Mouse (Mus musculus) CH12.LX (cell line): ENCODE measurements around the gene Cdkl3. TPM values are rescaled to one million over a fixed set of nuclear protein-coding genes. Genes with fewer than 3 reads are reported as not detected.

ENCODE experiments used
- DNase-seq: peaks from one replicate; pipeline ENCODE4 v3.0.0-alpha.2; 2013; ENCODE audit errors: extremely low read depth
- H3K27ac ChIP-seq: 2 replicates; pipeline ENCODE4 v1.5.1; 2012; ENCODE audit warnings: low read depth, mild to moderate bottlenecking, control low read depth, moderate library complexity; ENCODE audit not compliant: insufficient read depth
- H3K27me3 ChIP-seq: replicated peaks from 2 replicates; pipeline ENCODE3; 2012; ENCODE audit warnings: inconsistent platforms
- H3K36me3 ChIP-seq, 2 experiments: replicated peaks in 1 of 2; 2 replicates each; pipeline versions ENCODE3 to v1.6.1; 2012; ENCODE audit warnings: inconsistent platforms in 1 of 2, low read length in 1 of 2, mild to moderate bottlenecking in 1 of 2, mixed read lengths in 1 of 2, moderate library complexity in 1 of 2; ENCODE audit not compliant: control insufficient read depth in 1 of 2, insufficient read depth in 1 of 2
- H3K4me1 ChIP-seq, 2 experiments: 2 replicates each; pipeline ENCODE4 v1.6.1; 2012; ENCODE audit warnings: inconsistent platforms in 1 of 2, moderate library complexity in 1 of 2; ENCODE audit not compliant: insufficient read depth in 2 of 2, control insufficient read depth in 1 of 2
- H3K4me2 ChIP-seq: 2 replicates; pipeline ENCODE4 v1.6.1; 2012; ENCODE audit warnings: low read depth, mild to moderate bottlenecking, control low read depth; ENCODE audit not compliant: poor library complexity, insufficient read depth, severe bottlenecking
- H3K4me3 ChIP-seq, 3 experiments: fragments of 150-350 bp in 1 of 3; sonication (generic) in 1 of 3; replicated peaks in 1 of 3; 2 replicates each; pipeline versions ENCODE3 to v1.5.1; 2011 to 2012; ENCODE audit warnings: low read depth in 2 of 3, low read length in 2 of 3, mild to moderate bottlenecking in 2 of 3, moderate library complexity in 2 of 3, control low read depth in 1 of 3, improper control_type of control experiment in 1 of 3, inconsistent platforms in 1 of 3, mixed read lengths in 1 of 3; ENCODE audit not compliant: poor library complexity in 1 of 3
- H3K79me2 ChIP-seq: replicated peaks from 2 replicates; pipeline ENCODE4 v1.6.1; 2012; ENCODE audit warnings: mild to moderate bottlenecking, moderate library complexity; ENCODE audit not compliant: control insufficient read depth, poor library complexity, insufficient read depth, severe bottlenecking; ENCODE audit errors: extremely low read depth
- H3K9ac ChIP-seq: 2 replicates; pipeline ENCODE4 v1.6.1; 2012; ENCODE audit warnings: low read depth, mild to moderate bottlenecking, control low read depth, moderate library complexity; ENCODE audit not compliant: insufficient read depth
- H3K9me3 ChIP-seq: replicated peaks from 2 replicates; pipeline ENCODE3; 2012; ENCODE audit warnings: low read length, inconsistent platforms, mixed read lengths
- CHD1 ChIP-seq: IDR thresholded peaks from 2 replicates; pipeline ENCODE4 v1.6.1; 2012; ENCODE audit warnings: low read depth, low read length, improper control_type of control experiment, inconsistent platforms
- CTCF ChIP-seq, 2 experiments: IDR thresholded peaks in 1 of 2; conservative IDR thresholded peaks in 1 of 2; 2 replicates each; pipeline ENCODE4 v1.5.1; 2011 to 2012; ENCODE audit warnings: low read depth in 2 of 2, low read length in 2 of 2, improper control_type of control experiment in 1 of 2, inconsistent platforms in 1 of 2, mild to moderate bottlenecking in 1 of 2, moderate library complexity in 1 of 2
- EP300 ChIP-seq: IDR thresholded peaks from 2 replicates; pipeline ENCODE4 v1.6.1; 2011; ENCODE audit warnings: low read length, improper control_type of control experiment
- GABPA ChIP-seq: IDR thresholded peaks from 2 replicates; pipeline ENCODE4 v1.6.1; 2012; ENCODE audit warnings: low read depth, low read length, improper control_type of control experiment, inconsistent platforms; ENCODE audit not compliant: insufficient replicate concordance
- IRF4 ChIP-seq: IDR thresholded peaks from 2 replicates; pipeline ENCODE4 v1.6.1; 2014; ENCODE audit warnings: low read depth, mild to moderate bottlenecking, inconsistent platforms, low read length, improper control_type of control experiment
- JUN ChIP-seq: IDR thresholded peaks from 2 replicates; pipeline ENCODE4 v1.6.1; 2011; ENCODE audit warnings: low read depth, mild to moderate bottlenecking, low read length, improper control_type of control experiment, moderate library complexity; ENCODE audit not compliant: insufficient read depth
- JUND ChIP-seq: conservative IDR thresholded peaks from 2 replicates; pipeline ENCODE4 v1.6.1; 2011; ENCODE audit warnings: low read depth, low read length, improper control_type of control experiment
- MAX ChIP-seq: IDR thresholded peaks from 2 replicates; pipeline ENCODE4 v1.6.1; 2011; ENCODE audit warnings: low read length, improper control_type of control experiment
- MEF2A ChIP-seq: IDR thresholded peaks from 2 replicates; pipeline ENCODE4 v1.6.1; 2014; ENCODE audit warnings: low read depth, mild to moderate bottlenecking, inconsistent platforms, low read length, improper control_type of control experiment, borderline replicate concordance
- NELFE ChIP-seq: IDR thresholded peaks from 2 replicates; pipeline ENCODE4 v1.6.1; 2011; ENCODE audit warnings: low read depth, low read length, improper control_type of control experiment
- RAD21 ChIP-seq: IDR thresholded peaks from 2 replicates; pipeline ENCODE4 v1.6.1; 2011; ENCODE audit warnings: low read depth, mild to moderate bottlenecking, low read length, improper control_type of control experiment, moderate library complexity
- SMC3 ChIP-seq: IDR thresholded peaks from 2 replicates; pipeline ENCODE4 v1.6.1; 2011; ENCODE audit warnings: low read depth, low read length, improper control_type of control experiment
- TBP ChIP-seq: conservative IDR thresholded peaks from 2 replicates; pipeline ENCODE4 v1.6.1; 2011; ENCODE audit warnings: low read depth, low read length, improper control_type of control experiment
- TCF12 ChIP-seq: IDR thresholded peaks from 2 replicates; pipeline ENCODE4 v1.6.1; 2014; ENCODE audit warnings: low read depth, mild to moderate bottlenecking, inconsistent platforms, low read length, improper control_type of control experiment
- UBTF ChIP-seq: IDR thresholded peaks from 2 replicates; pipeline ENCODE4 v1.6.1; 2012; ENCODE audit warnings: low read depth, mild to moderate bottlenecking, inconsistent platforms, low read length, improper control_type of control experiment, moderate library complexity
- USF2 ChIP-seq: conservative IDR thresholded peaks from 2 replicates; pipeline ENCODE4 v1.6.1; 2011; ENCODE audit warnings: low read depth, low read length, improper control_type of control experiment
- ZKSCAN1 ChIP-seq: IDR thresholded peaks from 2 replicates; pipeline ENCODE4 v1.6.1; 2012; ENCODE audit warnings: low read depth, inconsistent platforms, low read length, improper control_type of control experiment, borderline replicate concordance
- dilution Hi-C: fragments of 300-500 bp; cut with MboI; formaldehyde crosslinking; loops from 2 replicates; pipeline ENCODE4 v1.14.3; 2020; ENCODE audit warnings: low sequenced_read_pairs; ENCODE audit not compliant: extremely low pct_unique_long_range_greater_than_20kb, extremely low pct_ligation_motif_present
- in situ Hi-C: fragments of 300-500 bp; cut with MboI; formaldehyde crosslinking; loops from 3 replicates; pipeline ENCODE4 v1.14.3; 2019; ENCODE audit warnings: low sequenced_read_pairs, low pct_ligation_motif_present, low pct_unique_long_range_greater_than_20kb, mixed read lengths
- polyA plus RNA-seq: library from polyadenylated mRNA; unstranded; fragments of >175 nt; gene quantifications from 2 replicates; pipeline ENCODE4 v1.2.1, GENCODE M21; 2012; ENCODE audit warnings: low read depth; ENCODE audit not compliant: insufficient read length
- total RNA-seq, 2 experiments: library from RNA; depleted of rRNA; stranded (reverse); fragments of 300-350 nt in 1 of 2; fragments of >200 nt in 1 of 2; gene quantifications; 2 replicates each; pipeline ENCODE4 v1.2.3; 2012 to 2014

The Cdkl3 gene
- total and polyA plus RNA-seq, 3 experiments = 4.4 to 9.7 (median 8.0) TPM

GRCm38 (mm10) chr11:52085857-52086203 is 81.8 kb downstream of the Cdkl3 start:
- no peak overlapping the region for H3K4me3 ChIP-seq
- peak overlapping the region; percentile 11 for H3K4me2 ChIP-seq
- TF ChIP-seq SMC3 (no peak), CHD1 (no peak)
- in situ Hi-C loops (no loop called here), dilution Hi-C loops (no loop called here)
- no peak for DNase-seq
- peaks cover 17 to 29% of the 10 kb centered on the region in 2 experiments for H3K4me1 ChIP-seq
- H3K27ac ChIP-seq = no peak overlapping the region
- no peaks in the 10 kb centered on the region for H3K27me3 ChIP-seq
- no peaks in the 10 kb centered on the region for H3K79me2 ChIP-seq
- no peaks in the 10 kb centered on the region for H3K36me3 ChIP-seq
- no peak overlapping the region for H3K9ac ChIP-seq
- no peaks in the 10 kb centered on the region for H3K9me3 ChIP-seq

DNA sequence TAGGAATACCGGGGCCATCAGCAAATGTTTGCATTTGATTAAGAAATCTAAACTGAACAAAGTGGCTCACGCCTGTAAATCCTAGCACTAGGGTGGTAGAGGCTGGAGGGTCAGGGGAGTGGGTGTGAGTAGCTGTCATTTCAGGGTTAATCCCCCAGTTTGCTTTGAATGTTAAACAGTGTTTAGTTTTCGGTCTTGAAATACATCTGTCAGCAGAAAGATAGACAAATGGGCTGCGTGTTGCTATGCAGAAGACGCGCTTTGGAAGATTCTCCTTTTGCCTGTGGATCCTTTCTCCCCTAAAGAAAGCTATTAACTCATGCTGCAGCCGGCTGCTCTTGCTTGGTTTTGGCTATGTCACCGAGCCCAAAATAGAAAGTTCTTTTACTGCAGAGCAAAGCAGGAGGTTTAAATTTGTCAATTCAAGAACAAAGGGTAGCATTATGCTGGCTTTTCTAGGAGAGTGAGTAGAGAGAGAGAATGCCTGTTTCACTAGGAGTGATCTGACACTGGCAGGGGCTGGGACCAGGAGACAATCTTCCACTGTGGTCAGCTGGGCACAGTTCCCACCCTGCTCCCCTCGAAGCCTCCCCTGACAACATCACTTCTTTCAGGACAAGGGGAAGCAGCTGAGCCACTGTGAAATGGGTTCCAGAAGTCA is 82.3 kb downstream of the Cdkl3 start:
- Histone ChIP-seq H3K4me1 (peaks cover 17 to 29% of the 10 kb centered on the region in 2 experiments), H3K4me2 (peak overlapping the region; percentile 11), H3K9me3 (no peaks in the 10 kb centered on the region), H3K27me3 (no peaks in the 10 kb centered on the region), H3K4me3 (no peak overlapping the region), H3K9ac (0 out of 2 replicates have a peak overlapping the region, but pooled peaks have one; percentile 3), H3K79me2 (no peaks in the 10 kb centered on the region), H3K36me3 (no peaks in the 10 kb centered on the region), H3K27ac (no peak overlapping the region)
- dilution Hi-C loops (no loop called here), in situ Hi-C loops (no loop called here)
- TF ChIP-seq TBP = no peak
- TF ChIP-seq RAD21 = no peak
- TF ChIP-seq EP300 = no peak
- TF ChIP-seq UBTF = no peak
- 0 out of 2 replicates have a peak, but pooled peaks have one; percentile 1 for TF ChIP-seq IRF4
- TF ChIP-seq GABPA = no peak
- TF ChIP-seq MAX = no peak
- peak; percentile 70; the same call in 1 of the 2 replicates for TF ChIP-seq MEF2A
- DNase-seq = no peak

DNA sequence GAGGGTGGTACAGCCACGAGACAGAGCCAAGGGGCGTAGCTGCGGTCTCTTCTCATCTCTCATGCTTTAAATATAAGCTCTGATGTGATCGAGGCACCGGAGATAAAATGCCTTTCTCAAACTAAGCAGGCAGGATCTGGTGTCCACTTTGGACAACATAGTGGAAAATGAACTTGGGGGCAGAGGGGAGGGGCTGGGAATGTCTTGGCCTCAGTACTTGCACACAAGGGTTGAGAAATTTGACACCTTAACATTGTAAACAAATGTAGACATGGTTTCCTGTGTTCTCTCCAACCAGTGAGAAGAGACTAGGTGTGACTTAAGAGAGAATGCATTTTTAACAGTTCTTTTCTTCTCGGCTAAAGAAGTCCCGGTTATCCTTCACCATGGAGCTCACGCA is 85.3 kb downstream of the Cdkl3 start:
- H3K4me2 ChIP-seq = no peak overlapping the region
- no peak overlapping the region for H3K27ac ChIP-seq
- H3K4me1 ChIP-seq = peaks cover 20 to 29% of the 10 kb centered on the region in 2 experiments
- dilution Hi-C loops = no loop called here
- H3K79me2 ChIP-seq = no peaks in the 10 kb centered on the region
- no peak for DNase-seq
- H3K4me3 ChIP-seq = no peak overlapping the region
- H3K9ac ChIP-seq = no peak overlapping the region
- TF ChIP-seq TCF12 (no peak), JUND (no peak), JUN (no peak), USF2 (no peak), NELFE (no peak), IRF4 (no peak), ZKSCAN1 (no peak), CTCF (conservative IDR thresholded peaks at IDR 0.05 in 1 of 2, IDR thresholded peaks at IDR 0.05 in 1 of 2; ENCODE audit: low read depth in 2 of 2, low read length in 2 of 2) (no peak)
- H3K36me3 ChIP-seq = no peaks in the 10 kb centered on the region
- H3K27me3 ChIP-seq = no peaks in the 10 kb centered on the region
- in situ Hi-C loops = no loop called here
- no peaks in the 10 kb centered on the region for H3K9me3 ChIP-seq
